ENCODE assay signal across 8 mouse cellular contexts in the genomic region with DNA sequence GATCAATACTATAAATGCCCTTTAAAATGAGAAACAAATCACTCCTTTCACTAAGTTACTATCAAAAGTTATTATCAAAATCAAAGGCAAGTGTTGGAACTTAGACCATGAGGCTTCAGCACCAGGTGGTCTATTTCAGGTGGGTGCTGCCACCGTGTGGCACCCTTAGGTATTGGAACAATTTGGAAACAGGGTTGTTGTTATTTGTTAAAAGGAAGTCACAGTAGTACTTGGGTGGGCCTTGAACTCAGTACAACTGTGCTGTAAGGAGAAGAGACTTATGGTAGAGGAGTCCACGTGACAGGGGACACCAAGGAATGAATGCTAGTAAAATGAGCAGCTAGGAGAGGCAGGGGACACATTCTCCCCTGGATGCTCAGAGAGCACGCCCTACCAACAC.
DNase-seq lines count a peak whose midpoint lies in the region; ATAC-seq and TF ChIP-seq lines count a peak whose summit lies in the region.

No protein-coding gene starts in this region.

- no peak overlapping the region for H3K27ac ChIP-seq in testis, adult 2 months (ENCODE audit: control insufficient read depth, insufficient read depth, low read depth, low read length)
- no peak overlapping the region for H3K27ac ChIP-seq in hindbrain, embryonic 11.5 days (ENCODE audit: low read depth, low read length)
- no peak overlapping the region for H3K27ac ChIP-seq in limb, embryonic 14.5 days (replicated peaks; ENCODE audit: low read depth, low read length)

- WGBS in hindbrain, embryonic 11.5 days, result 39% methylated on average over 3 of the region's 3 CpGs
- 38% methylated on average over 3 of the region's 3 CpGs for WGBS in limb, embryonic 14.5 days

- H3K9ac ChIP-seq in hindbrain, embryonic 11.5 days (ENCODE audit: low read depth, low read length), result no peak overlapping the region
- H3K9ac ChIP-seq in limb, embryonic 14.5 days (ENCODE audit: low read depth, low read length, severe bottlenecking), result no peak overlapping the region

- H3K27me3 ChIP-seq in testis, adult 2 months (ENCODE audit: control insufficient read depth, insufficient read depth, low read length), result no peaks in the 10 kb centered on the region
- H3K27me3 ChIP-seq in hindbrain, embryonic 11.5 days (ENCODE audit: control insufficient read depth, insufficient read depth, low read length), result no peaks in the 10 kb centered on the region
- no peaks in the 10 kb centered on the region for H3K27me3 ChIP-seq in limb, embryonic 14.5 days (ENCODE audit: control insufficient read depth, insufficient read depth, low read length)

- no peaks in the 10 kb centered on the region for H3K4me1 ChIP-seq in testis, adult 2 months (ENCODE audit: control insufficient read depth, insufficient read depth, low read length)
- no peaks in the 10 kb centered on the region for H3K4me1 ChIP-seq in hindbrain, embryonic 11.5 days (replicated peaks; ENCODE audit: control insufficient read depth, insufficient read depth, low read length)
- H3K4me1 ChIP-seq in limb, embryonic 14.5 days (ENCODE audit: control insufficient read depth, insufficient read depth, low read length), result no peaks in the 10 kb centered on the region

- H3K4me3 ChIP-seq in testis, adult 2 months (ENCODE audit: control insufficient read depth, low read depth, low read length), result no peak overlapping the region
- H3K4me3 ChIP-seq in hindbrain, embryonic 11.5 days (ENCODE audit: low read depth, low read length), result no peak overlapping the region
- no peak overlapping the region for H3K4me3 ChIP-seq in limb, embryonic 14.5 days (replicated peaks; ENCODE audit: low read length)

- no peaks in the 10 kb centered on the region for H3K9me3 ChIP-seq in hindbrain, embryonic 11.5 days (ENCODE audit: control insufficient read depth, low read length)
- no peaks in the 10 kb centered on the region for H3K9me3 ChIP-seq in limb, embryonic 14.5 days (ENCODE audit: control insufficient read depth, low read length)

- no peak for TF ChIP-seq POLR2A in testis, adult 2 months (IDR thresholded peaks at IDR 0.05; ENCODE audit: control insufficient read depth, low read depth, low read length)
- no peak for TF ChIP-seq POLR2A in limb, embryonic 14.5 days (IDR thresholded peaks at IDR 0.05; ENCODE audit: borderline replicate concordance, extremely low read depth, insufficient read depth, insufficient read length)

- no peaks in the 10 kb centered on the region for H3K36me3 ChIP-seq in testis, adult 2 months (ENCODE audit: control insufficient read depth, insufficient read depth, low read length)
- H3K36me3 ChIP-seq in hindbrain, embryonic 11.5 days (ENCODE audit: control insufficient read depth, insufficient read depth, low read length), result no peaks in the 10 kb centered on the region
- peaks cover 7% of the 10 kb centered on the region for H3K36me3 ChIP-seq in limb, embryonic 14.5 days (ENCODE audit: control insufficient read depth, insufficient read depth, low read length)

- peak; percentile 54 for DNase-seq in cerebellum, adult 9-10 months
- DNase-seq in cerebellum, adult 11-12 months, result no peak
- no peak for DNase-seq in testis, postnatal 14 days (ENCODE audit: low spot score)
- DNase-seq in cerebellum, postnatal 10 days, result peak; percentile 64 to 75
- peak; percentile 78 for DNase-seq in hindbrain, embryonic 11.5 days (ENCODE audit: low spot score)
- DNase-seq in limb, embryonic 14.5 days (ENCODE audit: low spot score), result peak; percentile 55

- no peak overlapping the region for H3K4me2 ChIP-seq in hindbrain, embryonic 11.5 days (replicated peaks; ENCODE audit: low read depth, low read length)
- H3K4me2 ChIP-seq in limb, embryonic 14.5 days (replicated peaks; ENCODE audit: low read depth, low read length, severe bottlenecking), result no peak overlapping the region

- 0 out of 2 replicates have a peak, but pooled peaks have one; percentile 38 for ATAC-seq in hindbrain, embryonic 11.5 days (ENCODE audit: low FRiP score)
- peak; percentile 37; the same call in 1 of the 2 replicates for ATAC-seq in limb, embryonic 14.5 days (ENCODE audit: low FRiP score, low read depth)
- peak; percentile 31; the same call in 1 of the 2 replicates for ATAC-seq in neutrophil, adult 5-6 weeks (ENCODE audit: extremely low read depth, insufficient number of reproducible peaks, low FRiP score, poor library complexity, severe bottlenecking)

- peak; percentile 51; the same call in 1 of the 2 replicates for TF ChIP-seq CTCF in testis, adult 2 months (IDR thresholded peaks at IDR 0.05; ENCODE audit: control insufficient read depth, insufficient read depth, insufficient replicate concordance, low read depth, low read length)

Comparison
In these comparisons a context has a peak if more than half of its experiments do, and no peak if none do; other contexts are left out.
1. DNase-seq: peak in cerebellum, adult 9-10 months (single experiment), cerebellum, postnatal 10 days (2 of 2), hindbrain, embryonic 11.5 days (single experiment) and limb, embryonic 14.5 days (single experiment); none in cerebellum, adult 11-12 months (single experiment) and testis, postnatal 14 days (single experiment).
2. Peak in every context shown above with its lines, with median percentiles within 50 percentile points of each other: ATAC-seq.